Mouse (Mus musculus): ENCODE data around the gene Gm20816. TPM values are rescaled to one million over a fixed set of nuclear protein-coding genes. Genes with fewer than 3 reads are reported as not detected.
"Not testable (repeated sequence)": the region's sequence is repeated elsewhere in the genome, so short reads cannot be mapped to it uniquely, and the experiment has no call there.

The Gm20816 gene
- polyA plus RNA-seq (2012; rRNA removed), result not detected in 2 replicates
- polyA plus RNA-seq (2014; fragmentation: Nextera tagmentation; extraction: Ambion mirVana), result not detected in 2 replicates

- not testable (repeated sequence) for DNase-seq (ENCODE audit: low read depth in 3 of 3, low spot score in 3 of 3); H3K4me2 ChIP-seq (ENCODE audit: low read depth); ATAC-seq (ENCODE audit: insufficient read depth); H3K9ac ChIP-seq (replicated peaks); H3K27me3 ChIP-seq (ENCODE audit: control insufficient read depth, insufficient read depth, low read length); H3K9me3 ChIP-seq (ENCODE audit: control insufficient read depth, low read length); H3K4me1 ChIP-seq (replicated peaks; ENCODE audit: control insufficient read depth in 2 of 2, insufficient read depth in 2 of 2, low read length in 1 of 2); H3K36me3 ChIP-seq (replicated peaks; ENCODE audit: control insufficient read depth, insufficient read depth, low read depth); H3K4me3 ChIP-seq (ENCODE audit: insufficient read depth in 1 of 2, low read depth in 2 of 2, low read length in 2 of 2); H3K27ac ChIP-seq
- WGBS (ENCODE audit: insufficient replicate concordance), result no CpG with 5 or more reads among the region's 3 CpGs
Observed at GRCm38 (mm10) chrY:68537655-68538054, at the start of gene Gm20816. Gene Gm20816, plus strand, starts transcription at chrY:68537955.

Other genes with a start within 250 kb of the Gm20816 start
- not detected in 2 replicates for gene Gm20937, start 243.1 kb upstream of the Gm20816 start, polyA plus RNA-seq (2012; rRNA removed)
- gene Gm20937, start 243.1 kb upstream of the Gm20816 start, polyA plus RNA-seq (2014; fragmentation: Nextera tagmentation; extraction: Ambion mirVana), result not detected in 2 replicates